Mouse (Mus musculus) urinary bladder, postnatal 4 days (tissue): ENCODE results near the gene Ctbs.
"Not testable (repeated sequence)": the region's sequence is repeated elsewhere in the genome, so short reads cannot be mapped to it uniquely, and the experiment has no call there.

Experiments
- DNase-seq, 2 experiments: peaks; one replicate each; pipeline ENCODE4 v3.0.0; 2021 to 2022; ENCODE audit warnings: low spot score in 2 of 2

Ctbs gene

DNA sequence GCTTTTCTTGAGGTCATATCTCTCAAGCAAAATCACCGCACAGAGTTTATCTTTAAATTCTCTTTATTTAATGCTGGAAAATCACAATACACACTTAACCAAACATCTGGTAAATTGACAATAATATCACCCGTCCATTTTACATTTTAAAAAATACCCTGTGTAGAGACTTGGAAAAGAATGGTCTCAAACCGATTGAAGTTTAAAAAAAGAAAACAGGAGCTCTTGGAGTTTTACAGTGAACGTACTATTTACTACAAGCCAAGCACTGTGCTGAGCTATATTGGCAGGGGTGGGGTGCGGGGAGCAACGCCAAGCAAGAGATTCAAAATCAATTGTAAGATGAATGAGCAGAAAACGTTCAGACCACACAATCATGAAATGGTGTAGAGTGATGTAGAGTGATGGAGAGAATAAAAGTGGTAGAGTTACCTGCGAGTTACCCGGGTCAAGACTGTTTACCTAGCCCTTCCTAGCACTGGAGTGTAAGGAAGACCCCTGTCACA lies at the start of gene Ctbs:
Gene Ctbs, plus strand, starts transcription at position 51 of the 506 bp plus-strand sequence.
- DNase-seq: no peak

DNA sequence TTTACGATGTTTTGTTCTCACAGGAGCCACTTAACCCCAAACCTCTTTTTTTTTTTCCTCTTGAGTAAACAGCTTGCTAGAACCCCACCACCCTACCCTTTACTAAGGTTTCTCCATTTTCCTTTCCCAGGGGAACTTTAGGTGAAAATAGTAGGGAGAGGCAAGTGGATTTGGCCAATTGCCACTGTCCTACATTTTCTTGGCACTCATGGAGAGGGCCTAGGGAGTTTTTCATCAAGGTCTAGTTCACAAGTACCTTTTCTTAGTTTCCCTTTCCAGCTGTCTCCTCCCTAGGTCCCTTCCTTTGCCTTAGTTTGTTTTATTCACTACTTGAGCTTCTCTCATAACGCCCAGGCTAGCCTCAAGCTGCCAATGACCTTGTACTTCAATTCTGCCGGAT lies 45.8 kb upstream of the Ctbs start:
- no peak for DNase-seq

DNA sequence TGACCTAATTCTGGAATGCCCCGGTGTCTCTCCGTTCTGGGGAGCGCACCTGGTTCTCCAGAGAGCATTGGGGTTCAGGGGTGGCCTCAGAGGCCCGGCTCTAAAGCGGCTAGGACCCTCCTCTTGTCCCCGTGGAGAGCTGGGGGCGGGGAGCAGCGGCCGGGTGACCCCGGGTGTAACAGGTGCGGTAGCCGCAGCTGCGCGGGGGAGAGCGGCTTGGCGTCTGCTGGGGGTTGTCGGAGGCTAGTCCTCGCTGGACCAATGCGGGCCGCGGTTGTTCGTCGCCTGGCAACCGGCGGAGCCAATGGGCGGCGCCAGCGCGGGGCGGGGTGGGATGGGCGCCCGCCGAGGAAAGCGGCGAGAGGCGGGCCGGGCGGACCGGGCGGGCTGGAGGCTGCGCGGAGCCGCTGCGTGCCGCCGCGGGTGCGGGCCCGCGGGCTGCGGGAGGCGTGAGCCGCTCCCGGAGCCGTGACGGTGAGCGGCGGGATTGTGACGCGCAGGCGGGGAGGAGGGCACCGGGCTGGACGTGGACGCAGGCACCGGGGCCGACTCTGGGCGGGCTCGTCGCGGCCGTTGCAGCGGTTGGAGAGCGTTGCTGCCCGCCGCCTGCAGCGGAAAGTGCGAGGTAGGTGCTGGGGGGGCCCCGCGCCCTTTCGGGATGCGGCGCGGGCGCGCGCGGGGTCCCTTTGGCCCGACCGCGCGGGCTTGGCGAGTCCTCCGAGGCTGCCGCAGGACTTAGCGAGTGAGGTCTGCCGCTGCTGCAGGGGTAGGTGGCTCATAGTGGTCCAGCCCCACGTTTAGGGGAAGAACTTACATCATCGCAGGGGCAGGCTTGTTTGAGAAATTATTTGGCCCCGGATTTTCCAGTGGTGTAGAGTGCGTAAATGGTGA lies 45.0 kb upstream of the Ctbs start, which contains the start of gene Ssx2ip:
Gene Ssx2ip, plus strand, starts transcription at position 332 of the 891 bp plus-strand sequence.
- DNase-seq: peak; percentile 95 to 99

DNA sequence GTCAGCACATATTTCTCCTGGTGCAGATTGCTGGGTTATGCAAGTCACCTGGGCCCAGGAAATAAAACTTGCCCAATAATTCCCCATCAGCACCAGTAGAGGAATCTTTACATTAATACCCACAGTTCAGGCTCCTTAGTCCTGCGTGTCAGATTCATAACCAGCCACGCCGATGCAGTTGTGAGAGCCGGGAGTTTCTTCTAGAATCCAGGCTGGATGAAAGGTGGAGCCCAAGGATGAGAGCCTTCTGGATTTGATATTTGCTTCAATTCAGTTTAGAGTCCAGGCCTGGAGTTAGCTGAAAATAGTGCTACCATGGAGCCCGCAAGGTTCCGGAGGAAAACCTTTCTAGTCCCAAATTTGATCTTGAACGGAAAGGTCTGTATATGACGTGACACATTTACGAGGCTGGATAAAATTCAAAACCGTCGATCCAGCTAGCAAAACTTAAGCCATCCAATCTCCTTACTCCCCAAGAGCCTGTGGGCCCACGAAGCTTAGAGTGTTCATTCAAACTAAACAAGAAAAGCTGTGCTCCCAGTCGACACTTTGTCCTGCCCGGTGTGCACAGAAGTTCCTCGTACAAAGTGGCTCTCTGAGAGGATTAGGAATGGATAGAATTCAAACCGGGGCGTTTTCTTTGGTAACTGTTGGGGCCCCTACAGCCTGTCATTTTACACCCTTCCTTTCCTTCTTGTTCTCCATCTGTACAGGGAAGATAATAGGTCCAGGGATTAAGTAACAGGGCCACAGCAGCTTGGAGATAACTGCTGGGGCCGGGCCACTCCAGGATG lies 44.2 kb upstream of the Ctbs start:
- no peak for DNase-seq

DNA sequence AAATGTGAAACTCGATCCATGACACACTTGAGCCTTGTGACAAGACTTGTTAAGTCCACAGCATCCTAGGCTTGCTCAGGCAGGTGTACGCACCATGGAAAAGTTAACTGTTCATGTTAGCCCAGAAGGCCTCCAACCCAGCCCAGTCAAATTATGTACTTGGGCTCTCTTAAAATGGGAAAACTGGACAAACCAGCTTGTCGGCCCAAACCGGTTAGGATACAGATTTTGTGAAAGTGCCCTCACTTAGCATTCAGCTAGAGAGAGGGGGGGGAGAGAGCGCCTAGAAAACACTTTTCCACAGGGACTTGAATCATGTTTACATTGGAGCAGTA lies 43.6 kb upstream of the Ctbs start:
- no peak for DNase-seq

DNA sequence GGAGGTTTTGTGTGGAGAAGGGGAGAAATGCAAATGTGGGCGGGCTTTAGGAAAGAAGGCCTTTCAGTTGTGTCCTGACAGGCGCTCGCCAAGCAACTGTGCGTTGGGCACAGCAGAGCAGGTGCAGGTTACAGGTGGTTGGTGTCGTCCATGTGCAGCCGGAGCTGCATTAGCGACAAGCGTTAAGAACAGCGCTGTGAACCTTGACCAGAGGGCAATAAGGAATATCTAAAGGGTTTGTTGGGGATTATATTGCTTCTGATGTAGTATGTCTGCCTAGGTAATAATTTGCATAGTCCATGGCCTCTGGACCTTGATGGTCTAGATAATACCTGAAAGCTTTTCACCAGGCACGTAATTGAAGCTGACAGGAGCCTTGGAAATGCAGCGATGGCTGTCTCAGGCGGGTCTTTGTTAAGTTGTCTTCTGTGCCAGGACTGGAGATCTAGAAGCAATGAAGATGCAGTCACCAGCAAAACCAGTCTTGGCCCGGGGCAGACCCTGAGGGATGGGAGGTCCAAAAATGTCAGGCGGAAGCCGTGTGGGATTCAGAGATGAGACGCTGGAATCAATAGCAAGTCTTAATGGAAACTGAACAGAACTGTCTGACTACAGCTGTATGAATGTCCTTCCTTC lies 42.4 kb upstream of the Ctbs start:
- no peak for DNase-seq

DNA sequence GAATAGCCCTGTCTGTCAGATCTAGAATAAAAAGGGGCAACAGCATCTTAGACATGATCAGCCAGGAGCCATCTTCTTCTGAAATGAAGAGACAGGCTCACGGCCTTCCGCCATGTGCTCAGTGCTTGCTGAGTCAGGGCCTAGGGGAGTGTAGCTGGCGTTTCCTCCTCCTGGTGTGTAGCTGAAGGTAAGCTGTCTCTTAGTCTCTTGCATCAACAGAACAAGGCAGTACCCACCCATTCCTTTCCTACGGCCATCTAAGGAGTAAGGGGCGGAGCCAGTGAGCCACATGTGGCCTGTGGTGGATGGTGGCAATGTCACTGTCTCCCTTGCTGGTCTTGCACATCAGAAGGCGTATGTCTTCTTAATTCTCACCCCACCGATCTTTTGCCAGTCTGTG lies 39.5 kb upstream of the Ctbs start:
- no peak for DNase-seq

DNA sequence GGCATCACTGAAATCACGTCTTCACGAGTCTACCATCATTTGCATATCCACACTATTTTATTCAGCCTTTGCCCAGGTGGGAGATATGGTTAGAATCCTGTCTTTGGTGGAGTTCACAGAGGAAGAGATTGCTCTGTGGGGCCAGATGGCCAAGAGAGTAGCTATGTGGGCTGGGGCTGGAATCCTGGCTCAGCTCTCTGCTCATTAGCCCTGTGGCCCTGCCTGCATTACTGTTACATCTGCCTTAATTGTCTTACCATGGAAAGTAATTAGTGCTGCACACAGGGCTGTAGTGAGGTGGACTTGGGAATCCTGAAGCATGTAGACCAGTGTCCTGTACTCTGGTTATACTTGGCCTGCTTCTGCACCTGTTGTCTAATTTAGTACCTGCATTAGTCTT lies 37.6 kb upstream of the Ctbs start:
- no peak for DNase-seq

DNA sequence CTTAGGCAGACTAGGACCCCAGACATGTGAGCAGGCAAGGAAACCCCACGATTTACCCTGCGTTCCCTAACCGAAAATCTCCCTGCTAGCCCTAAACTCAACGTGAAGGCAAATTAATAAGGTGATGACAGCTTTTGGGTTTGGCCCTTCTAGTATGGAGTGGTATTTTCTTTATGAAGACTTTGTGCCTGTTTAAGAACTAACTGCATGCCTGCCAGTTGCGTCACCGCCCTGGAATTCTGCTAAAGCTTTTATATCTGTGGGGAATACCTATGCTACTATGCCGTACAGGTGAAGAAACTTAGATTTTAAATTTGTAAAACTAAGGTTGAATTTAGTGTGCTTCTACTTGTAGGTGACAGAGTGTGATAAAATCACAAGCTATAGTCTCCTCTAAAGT lies 37.1 kb upstream of the Ctbs start:
- DNase-seq: no peak

DNA sequence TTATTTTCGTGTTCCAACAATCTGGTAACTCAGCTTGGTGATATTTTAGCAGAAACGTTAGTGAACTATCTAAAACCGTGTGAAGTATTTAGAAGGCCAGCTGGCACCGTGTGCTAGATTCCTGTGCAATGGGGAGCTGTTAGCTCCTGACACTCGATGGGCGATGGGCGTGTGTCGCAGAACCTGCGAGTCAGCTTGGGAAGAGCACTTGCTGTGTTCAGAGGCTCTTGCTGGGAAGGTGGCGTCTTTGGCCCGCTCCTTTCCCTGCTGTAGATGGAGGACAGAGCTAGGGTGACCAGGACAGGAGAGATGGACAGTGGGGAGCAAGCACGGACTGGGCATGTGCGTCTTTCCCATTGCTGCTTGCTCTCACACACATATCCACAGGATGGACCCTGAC lies 36.6 kb upstream of the Ctbs start:
- no peak for DNase-seq

DNA sequence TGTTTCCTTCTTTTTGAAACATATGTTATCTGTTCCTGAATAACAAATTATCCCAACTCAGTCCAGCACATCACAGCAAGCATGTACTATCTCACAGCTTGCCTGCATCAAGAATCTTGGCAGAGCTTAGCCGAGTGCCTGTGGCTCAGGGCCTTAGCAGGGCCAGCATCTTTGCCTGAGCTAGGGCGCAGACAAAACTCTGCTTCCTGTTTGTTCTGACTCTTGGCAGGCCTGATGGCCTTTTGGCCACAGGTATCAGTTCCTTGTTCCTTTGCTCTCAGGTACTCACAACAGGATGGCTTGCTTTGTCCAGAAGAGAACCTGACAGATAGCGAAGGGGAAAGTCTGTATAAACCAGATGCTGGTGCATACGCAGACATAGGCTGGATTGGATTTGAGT lies 35.6 kb upstream of the Ctbs start:
- no peak for DNase-seq

DNA sequence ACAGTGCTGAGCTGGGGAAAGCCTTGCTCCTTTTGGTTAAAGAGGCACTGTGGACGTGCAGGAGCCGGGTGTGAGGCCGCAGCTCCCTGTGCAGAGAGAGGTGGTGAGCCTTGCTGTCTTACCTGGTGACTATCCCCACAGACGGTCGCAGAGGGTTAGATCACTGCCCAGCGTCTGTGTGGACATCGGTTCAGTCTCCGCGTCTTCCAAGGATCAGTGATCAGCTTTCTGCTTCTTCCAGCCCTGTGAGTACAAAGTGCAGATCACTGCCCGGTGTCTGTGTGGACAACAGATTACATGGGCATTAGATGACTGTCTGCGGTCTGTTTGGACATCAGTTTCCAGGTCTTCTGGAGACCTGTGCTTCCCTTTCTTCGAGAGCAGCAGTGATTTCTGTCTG lies 35.0 kb upstream of the Ctbs start:
- no peak for DNase-seq

DNA sequence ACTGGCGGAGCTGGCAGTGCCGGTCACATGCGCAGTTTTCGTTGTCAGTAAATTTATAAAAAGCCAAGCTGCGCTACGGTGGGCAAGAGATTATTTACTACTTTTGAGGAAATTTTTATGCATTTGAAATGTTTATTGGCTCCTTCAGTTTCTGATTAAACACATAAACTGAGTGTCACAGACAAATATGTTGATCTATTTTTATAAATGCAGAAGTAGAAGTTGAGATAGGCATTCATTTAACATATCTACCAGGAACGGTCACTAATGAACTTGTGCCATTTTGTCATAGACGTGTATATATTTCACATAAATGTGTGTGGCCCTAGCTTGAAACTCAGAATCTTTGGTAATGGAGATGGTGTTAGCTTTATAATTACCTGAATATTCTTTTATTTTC lies 31.7 kb upstream of the Ctbs start:
- no peak for DNase-seq

DNA sequence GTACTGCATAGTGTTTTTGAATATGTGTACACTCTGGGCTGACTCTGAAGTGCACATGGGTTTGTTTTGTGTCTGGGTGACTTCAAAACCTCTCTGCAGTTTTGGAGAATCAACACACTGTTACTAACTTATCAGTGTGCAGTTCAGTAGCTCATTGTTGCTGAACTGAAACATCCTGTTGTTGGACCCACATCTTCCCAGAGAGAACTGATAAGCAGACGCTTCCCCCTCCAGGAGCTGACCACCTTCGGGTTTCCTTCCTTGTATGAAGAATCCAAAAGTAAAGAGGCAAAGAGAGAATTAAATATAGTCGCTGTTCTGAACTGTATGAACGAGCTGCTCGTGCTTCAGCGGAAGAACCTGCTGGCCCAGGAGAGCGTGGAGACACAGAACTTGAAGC lies 30.7 kb upstream of the Ctbs start:
- no peak for DNase-seq

DNA sequence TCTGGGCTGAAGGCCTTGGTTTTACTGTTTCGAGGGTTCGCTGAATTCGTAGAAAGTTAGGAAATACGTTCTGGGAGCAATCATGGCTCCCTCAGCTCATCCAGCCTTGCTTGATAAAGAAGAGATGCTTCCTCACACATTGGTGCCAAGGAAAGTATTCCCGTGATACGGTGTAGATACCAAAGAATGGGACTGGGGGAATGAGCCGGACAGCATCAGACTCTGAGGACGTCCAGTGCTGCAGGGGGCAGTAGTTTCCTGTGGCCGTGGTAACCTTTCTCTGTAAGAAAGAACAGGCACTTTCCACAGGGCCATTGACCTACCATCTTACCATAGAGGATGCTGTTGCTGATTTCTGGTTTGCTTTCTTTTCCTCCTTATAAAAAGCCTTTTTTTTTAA lies 30.1 kb upstream of the Ctbs start:
- DNase-seq: no peak

DNA sequence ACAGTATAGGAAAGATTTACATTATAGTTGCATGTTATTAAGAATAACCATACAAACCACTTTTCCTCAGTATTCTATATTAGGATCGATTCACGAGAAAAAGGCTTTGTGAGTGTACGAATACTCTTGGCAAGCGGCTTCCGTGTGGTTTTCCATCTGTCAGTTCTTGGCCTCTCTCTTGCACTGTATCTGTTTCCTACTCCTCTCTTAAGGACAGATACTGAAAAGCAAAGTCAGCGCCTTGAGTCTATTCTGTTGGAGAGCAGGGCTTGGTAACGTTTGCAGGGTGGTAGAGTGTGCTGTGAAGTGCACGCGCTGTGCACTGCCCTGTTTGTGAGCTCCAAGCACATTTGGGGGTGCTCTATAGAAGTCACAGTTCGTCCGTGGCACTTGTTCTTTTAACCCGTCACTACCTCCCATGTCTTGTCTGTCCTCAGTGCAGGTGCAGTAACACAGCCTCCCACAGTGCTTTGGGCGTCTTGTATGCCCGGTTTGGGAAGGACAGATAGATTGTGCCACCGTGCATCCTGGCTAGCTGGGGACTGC lies 29.5 kb upstream of the Ctbs start:
- DNase-seq: no peak

DNA sequence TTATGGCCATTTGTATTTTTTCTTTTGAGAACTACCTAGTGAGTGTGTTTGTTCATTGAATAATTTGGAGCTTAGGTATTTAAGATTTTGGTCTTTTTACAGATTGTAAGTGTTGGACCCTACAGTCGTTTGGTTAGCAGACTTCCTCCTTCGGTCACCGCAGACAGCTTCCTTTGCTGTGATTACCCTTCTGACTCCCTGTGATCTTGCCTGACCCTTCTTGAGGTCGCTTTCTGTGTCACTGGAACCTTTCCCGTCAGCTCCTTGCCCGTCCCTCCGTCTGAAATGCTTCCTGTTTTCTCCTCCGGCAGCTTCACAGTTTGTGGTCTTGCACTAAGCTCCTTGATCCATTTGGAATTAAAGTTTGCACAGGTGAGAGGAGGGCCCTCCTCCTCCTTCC lies 27.8 kb upstream of the Ctbs start:
- no peak for DNase-seq

DNA sequence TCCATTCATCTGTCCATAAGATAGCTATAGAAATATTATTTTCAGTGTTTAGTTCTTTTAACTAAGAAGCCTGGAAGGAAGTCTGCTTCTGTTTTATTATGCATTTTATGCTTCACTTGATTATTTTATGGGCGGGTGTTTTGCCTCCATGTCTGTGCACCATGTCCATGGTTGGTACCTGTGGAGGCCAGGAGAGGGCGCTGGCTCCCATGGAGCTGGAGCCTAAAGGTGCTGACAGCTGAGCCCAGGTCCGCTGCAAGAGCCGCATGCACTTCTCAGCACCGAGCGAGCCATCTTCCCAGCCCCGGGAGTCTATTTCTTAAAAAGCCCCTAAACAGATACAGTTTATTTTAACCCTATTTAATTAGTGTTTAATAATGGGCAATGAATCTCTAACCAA lies 25.9 kb upstream of the Ctbs start:
- no peak for DNase-seq

DNA sequence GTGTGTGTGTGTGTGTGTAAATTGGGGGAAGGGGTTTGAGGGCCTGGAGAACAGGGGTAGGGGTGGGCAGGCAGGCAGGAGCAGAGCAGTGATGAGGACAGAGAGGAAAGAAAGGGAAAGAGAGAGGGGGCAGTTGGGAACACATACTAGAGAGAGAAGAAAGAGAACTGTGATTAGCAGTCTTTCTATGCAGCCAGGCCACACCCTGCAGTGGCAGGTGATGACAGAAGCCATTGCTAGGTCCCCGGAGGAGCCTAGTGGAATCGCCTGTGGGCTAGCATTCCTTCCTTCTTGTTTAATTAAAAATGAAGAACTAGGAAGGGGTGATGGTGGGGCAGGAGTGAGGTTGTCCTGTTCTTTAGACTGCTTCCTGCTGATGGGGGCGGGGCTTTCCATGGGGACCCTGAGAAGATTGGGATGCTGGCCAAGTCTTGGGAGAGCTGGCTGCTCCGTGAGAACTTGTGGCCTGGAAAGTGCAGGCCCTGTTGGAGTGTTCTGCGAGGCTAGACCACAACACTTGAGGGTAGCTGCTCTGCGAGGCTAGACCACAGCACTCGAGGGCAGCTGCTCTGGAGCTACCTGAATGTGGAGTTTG lies 25.2 kb upstream of the Ctbs start:
- no peak for DNase-seq

DNA sequence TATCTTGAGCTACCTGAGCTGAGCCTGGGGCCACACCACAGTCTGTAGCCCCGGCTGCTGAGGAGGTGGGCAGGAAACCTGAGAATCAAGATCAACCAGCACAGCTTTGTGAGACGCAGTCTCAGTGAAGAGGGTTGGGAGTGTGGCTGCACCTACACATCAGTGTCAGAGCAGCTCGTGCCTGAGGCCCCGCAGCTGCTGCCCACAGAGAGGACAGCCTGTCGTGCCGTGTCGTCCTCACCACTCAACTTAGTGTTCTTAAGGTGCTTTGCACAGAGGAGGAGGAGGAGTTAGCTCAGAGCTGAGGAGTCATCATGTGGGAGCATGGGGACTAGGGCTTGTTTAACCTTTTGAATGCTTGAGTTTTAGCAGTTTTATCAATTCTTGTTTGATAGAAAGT lies 23.7 kb upstream of the Ctbs start:
- DNase-seq: no peak

DNA sequence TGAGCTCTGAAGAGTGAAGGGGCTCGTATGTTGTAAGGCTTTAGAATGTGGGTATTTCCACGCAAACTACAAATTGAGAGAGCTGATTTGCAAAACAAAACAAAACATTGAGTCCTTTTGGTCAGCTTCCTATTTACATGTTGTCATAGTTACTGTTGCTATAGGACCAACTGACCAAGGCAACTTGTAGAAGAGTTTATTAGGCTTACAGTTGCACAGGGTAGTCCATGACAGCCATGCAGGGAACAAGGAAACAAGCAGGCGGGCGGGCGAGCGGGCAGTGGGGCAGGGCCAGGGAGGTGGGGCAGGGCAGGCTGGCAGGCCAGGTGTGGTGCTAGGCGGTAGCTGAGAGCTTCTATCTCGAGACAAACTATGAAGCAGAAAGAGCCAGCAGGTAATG lies 23.1 kb upstream of the Ctbs start:
- DNase-seq: no peak

DNA sequence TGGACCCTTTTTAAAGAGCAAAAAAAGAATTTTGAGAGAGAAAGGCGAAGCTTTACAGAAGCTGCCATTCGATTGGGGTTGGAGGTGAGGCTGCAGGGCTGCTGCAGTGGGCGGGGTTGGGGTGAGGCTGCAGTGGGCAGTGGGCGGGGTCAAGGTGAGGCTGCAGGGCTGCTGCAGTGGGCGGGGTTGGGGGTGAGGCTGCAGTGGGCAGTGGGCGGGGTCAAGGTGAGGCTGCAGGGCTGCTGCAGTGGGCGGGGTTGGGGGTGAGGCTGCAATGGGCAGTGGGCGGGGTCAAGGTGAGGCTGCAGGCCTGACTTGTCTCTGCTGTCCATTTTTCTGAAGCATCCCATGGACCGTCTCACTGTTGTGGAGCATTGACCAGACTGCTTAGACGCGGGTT lies 16.5 kb upstream of the Ctbs start:
- not testable (repeated sequence) for DNase-seq
